Mouse (Mus musculus) heart, adult 2 months (tissue): Measurements from ENCODE around the gene Fcho2.

Experiments used
- CTCF ChIP-seq: fragments of 200-600 bp; IDR thresholded peaks from 2 replicates; pipeline ENCODE4 v1.8.1; 2022; ENCODE audit warnings: antibody characterized with exemption, mild to moderate bottlenecking, moderate library complexity
- EP300 ChIP-seq: fragments of 200-500 bp; IDR thresholded peaks from 2 replicates; pipeline ENCODE4 v1.6.1; 2011; ENCODE audit warnings: low read depth, low read length, control low read depth; ENCODE audit not compliant: insufficient read depth

- TF ChIP-seq EP300 (no peak), CTCF (no peak)
These were observed 104.6 kb downstream of the Fcho2 start for GRCm38 (mm10) chr13:98710655-98711054.
